Mouse (Mus musculus): Measurements from ENCODE around the gene Srsf1. TPM values are rescaled to one million over a fixed set of nuclear protein-coding genes. Genes with fewer than 3 reads are reported as not detected.

Gene Srsf1
- polyA plus RNA-seq, 1 experiment, result 54.8 TPM

Other genes with a start within 250 kb of the Srsf1 start
- 0.07 and 0.17 TPM in 2 replicates for gene Lpo, start 219.1 kb upstream of the Srsf1 start, polyA plus RNA-seq (2012; rRNA removed)
- gene Mks1, start 194.2 kb upstream of the Srsf1 start, polyA plus RNA-seq (2012; rRNA removed), result 9.0 and 9.9 TPM in 2 replicates
- 0.20 and 0.26 TPM in 2 replicates for gene Epx, start 171.8 kb upstream of the Srsf1 start, polyA plus RNA-seq (2012; rRNA removed)
- gene Olfr462, start 155.1 kb upstream of the Srsf1 start, polyA plus RNA-seq (2012; rRNA removed), result not detected in 2 replicates
- not detected in 2 replicates for gene Olfr463, start 150.0 kb upstream of the Srsf1 start, polyA plus RNA-seq (2012; rRNA removed)
- gene Olfr464, start 126.4 kb upstream of the Srsf1 start, polyA plus RNA-seq (2012; rRNA removed), result not detected in 2 replicates
- gene Dynll2, start 59.8 kb upstream of the Srsf1 start, polyA plus RNA-seq (2012; rRNA removed), result 71.1 and 101 TPM in 2 replicates
- gene Vezf1, start 20.9 kb downstream of the Srsf1 start, polyA plus RNA-seq (2012; rRNA removed), result 9.8 and 13.7 TPM in 2 replicates
- gene Cuedc1, start 50.7 kb downstream of the Srsf1 start, polyA plus RNA-seq (2012; rRNA removed), result 11.2 and 13.0 TPM in 2 replicates
- 40.1 and 40.8 TPM in 2 replicates for gene Mrps23, start 157.0 kb downstream of the Srsf1 start, polyA plus RNA-seq (2012; rRNA removed)
- gene Ccdc182, start 246.7 kb downstream of the Srsf1 start, polyA plus RNA-seq (2012; rRNA removed), result not detected in 2 replicates

Data from large intestine, adult 2 months (tissue).